Mouse (Mus musculus): ENCODE data around the gene Srebf1. TPM values are rescaled to one million over a fixed set of nuclear protein-coding genes. Genes with fewer than 3 reads are reported as not detected.

Srebf1 gene
- polyA plus RNA-seq, 1 experiment, result 64.1 TPM

DNA sequence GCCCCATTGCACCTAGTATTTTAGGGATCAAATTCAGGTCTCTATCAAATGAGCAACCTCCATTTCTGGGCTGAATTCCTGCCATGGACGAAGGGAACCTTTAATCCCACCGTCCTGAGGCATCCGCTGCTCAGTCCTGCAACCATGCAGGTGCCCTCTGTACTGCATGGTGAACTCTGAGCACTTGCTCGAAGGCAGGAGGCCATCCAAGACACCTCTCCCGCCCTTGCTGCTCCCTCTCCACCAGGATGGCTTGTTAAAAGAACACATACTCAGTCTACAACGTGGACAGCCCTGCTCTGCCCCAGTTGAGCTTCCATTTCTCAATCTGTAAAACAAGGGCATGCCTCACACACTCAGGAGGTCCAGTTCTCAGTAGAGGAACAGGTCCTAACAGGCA is 14.2 kb downstream of the Srebf1 start:
- no peak for TF ChIP-seq CTCF (IDR thresholded peaks at IDR 0.05; ENCODE audit: control insufficient read depth, insufficient read depth, insufficient read length)
- no peak for TF ChIP-seq MAX (IDR thresholded peaks at IDR 0.05)
- no peak for TF ChIP-seq FOSL1 (IDR thresholded peaks at IDR 0.05; ENCODE audit: insufficient read depth, low read length, poor library complexity, severe bottlenecking)
- no peak for TF ChIP-seq USF1 (IDR thresholded peaks at IDR 0.05; ENCODE audit: low read depth)
- TF ChIP-seq CEBPB (IDR thresholded peaks at IDR 0.05; ENCODE audit: low read depth), result no peak
- no peak for TF ChIP-seq MYOD1 (IDR thresholded peaks at IDR 0.05; ENCODE audit: control insufficient read depth, insufficient read length, low read depth)
- TF ChIP-seq MYOG (IDR thresholded peaks at IDR 0.05; ENCODE audit: control insufficient read depth, extremely low read depth, insufficient read length), result no peak
- Histone ChIP-seq H3ac (ENCODE audit: control insufficient read depth, insufficient read length, low read depth) (no peak overlapping the region), H3K79me3 (ENCODE audit: low read depth) (peaks cover 38% of the 10 kb centered on the region), H3K4me3 (ENCODE audit: insufficient read depth, poor library complexity, severe bottlenecking) (no peak overlapping the region), H3K79me2 (ENCODE audit: control insufficient read depth, insufficient read depth) (peaks cover 73% of the 10 kb centered on the region), H3K36me3 (ENCODE audit: control insufficient read depth, insufficient read depth) (peaks cover 37% of the 10 kb centered on the region), H3K27me3 (ENCODE audit: control insufficient read depth, insufficient read depth, insufficient read length) (no peaks in the 10 kb centered on the region)

GRCm38 (mm10) chr11:60206207-60206606 is 16.2 kb downstream of the Srebf1 start:
- peaks cover 48% of the 10 kb centered on the region for H3K36me3 ChIP-seq (ENCODE audit: control insufficient read depth, insufficient read depth)
- TF ChIP-seq MAX (IDR thresholded peaks at IDR 0.05), result no peak
- no peak for TF ChIP-seq FOSL1 (IDR thresholded peaks at IDR 0.05; ENCODE audit: insufficient read depth, low read length, poor library complexity, severe bottlenecking)
- no peak for TF ChIP-seq MYOD1 (IDR thresholded peaks at IDR 0.05; ENCODE audit: control insufficient read depth, insufficient read length, low read depth)
- TF ChIP-seq CTCF (IDR thresholded peaks at IDR 0.05; ENCODE audit: control insufficient read depth, insufficient read depth, insufficient read length), result no peak
- TF ChIP-seq MYOG (IDR thresholded peaks at IDR 0.05; ENCODE audit: control insufficient read depth, extremely low read depth, insufficient read length), result no peak
- no peak for TF ChIP-seq USF1 (IDR thresholded peaks at IDR 0.05; ENCODE audit: low read depth)
- TF ChIP-seq CEBPB (IDR thresholded peaks at IDR 0.05; ENCODE audit: low read depth), result no peak
- no peak overlapping the region for H3ac ChIP-seq (ENCODE audit: control insufficient read depth, insufficient read length, low read depth)
- H3K4me3 ChIP-seq (ENCODE audit: insufficient read depth, poor library complexity, severe bottlenecking), result no peak overlapping the region
- peaks cover 53% of the 10 kb centered on the region for H3K79me2 ChIP-seq (ENCODE audit: control insufficient read depth, insufficient read depth)
- peaks cover 34% of the 10 kb centered on the region for H3K79me3 ChIP-seq (ENCODE audit: low read depth)
- H3K27me3 ChIP-seq (ENCODE audit: control insufficient read depth, insufficient read depth, insufficient read length), result no peaks in the 10 kb centered on the region

GRCm38 (mm10) chr11:60205026-60205425 is 17.4 kb downstream of the Srebf1 start:
- no peak overlapping the region for H3ac ChIP-seq (ENCODE audit: control insufficient read depth, insufficient read length, low read depth)
- peaks cover 56% of the 10 kb centered on the region for H3K36me3 ChIP-seq (ENCODE audit: control insufficient read depth, insufficient read depth)
- peaks cover 41% of the 10 kb centered on the region for H3K79me2 ChIP-seq (ENCODE audit: control insufficient read depth, insufficient read depth)
- H3K4me3 ChIP-seq (ENCODE audit: insufficient read depth, poor library complexity, severe bottlenecking), result no peak overlapping the region
- peaks cover 30% of the 10 kb centered on the region for H3K79me3 ChIP-seq (ENCODE audit: low read depth)
- TF ChIP-seq CTCF (IDR thresholded peaks at IDR 0.05; ENCODE audit: control insufficient read depth, insufficient read depth, insufficient read length), result no peak
- TF ChIP-seq MYOG (IDR thresholded peaks at IDR 0.05; ENCODE audit: control insufficient read depth, extremely low read depth, insufficient read length), result no peak
- no peak for TF ChIP-seq FOSL1 (IDR thresholded peaks at IDR 0.05; ENCODE audit: insufficient read depth, low read length, poor library complexity, severe bottlenecking)
- no peak for TF ChIP-seq MAX (IDR thresholded peaks at IDR 0.05)
- no peak for TF ChIP-seq CEBPB (IDR thresholded peaks at IDR 0.05; ENCODE audit: low read depth)
- no peak for TF ChIP-seq MYOD1 (IDR thresholded peaks at IDR 0.05; ENCODE audit: control insufficient read depth, insufficient read length, low read depth)
- TF ChIP-seq USF1 (IDR thresholded peaks at IDR 0.05; ENCODE audit: low read depth), result no peak
- H3K27me3 ChIP-seq (ENCODE audit: control insufficient read depth, insufficient read depth, insufficient read length), result no peaks in the 10 kb centered on the region

- no peak for TF ChIP-seq USF1 (IDR thresholded peaks at IDR 0.05; ENCODE audit: low read depth)
- TF ChIP-seq FOSL1 (IDR thresholded peaks at IDR 0.05; ENCODE audit: insufficient read depth, low read length, poor library complexity, severe bottlenecking), result no peak
- TF ChIP-seq MYOD1 (IDR thresholded peaks at IDR 0.05; ENCODE audit: control insufficient read depth, insufficient read length, low read depth), result no peak
- TF ChIP-seq CTCF (IDR thresholded peaks at IDR 0.05; ENCODE audit: control insufficient read depth, insufficient read depth, insufficient read length), result no peak
- TF ChIP-seq CEBPB (IDR thresholded peaks at IDR 0.05; ENCODE audit: low read depth), result no peak
- no peak for TF ChIP-seq MYOG (IDR thresholded peaks at IDR 0.05; ENCODE audit: control insufficient read depth, extremely low read depth, insufficient read length)
- TF ChIP-seq MAX (IDR thresholded peaks at IDR 0.05), result no peak
- H3K36me3 ChIP-seq (ENCODE audit: control insufficient read depth, insufficient read depth), result peaks cover 67% of the 10 kb centered on the region
Measured at GRCm38 (mm10) chr11:60202710-60203638, 19.4 kb downstream of the Srebf1 start.

GRCm38 (mm10) chr11:60200384-60200783 is 22.0 kb downstream of the Srebf1 start:
- peaks cover 65% of the 10 kb centered on the region for H3K36me3 ChIP-seq (ENCODE audit: control insufficient read depth, insufficient read depth)

More at GRCm38 (mm10) chr11:60202710-60203638, 19.4 kb downstream of the Srebf1 start:
- Histone ChIP-seq H3K4me3 (ENCODE audit: insufficient read depth, poor library complexity, severe bottlenecking) (no peak overlapping the region), H3ac (ENCODE audit: control insufficient read depth, insufficient read length, low read depth) (no peak overlapping the region), H3K79me2 (ENCODE audit: control insufficient read depth, insufficient read depth) (peaks cover 21% of the 10 kb centered on the region), H3K79me3 (ENCODE audit: low read depth) (peaks cover 10% of the 10 kb centered on the region), H3K27me3 (ENCODE audit: control insufficient read depth, insufficient read depth, insufficient read length) (no peaks in the 10 kb centered on the region)

More at GRCm38 (mm10) chr11:60200384-60200783, 22.0 kb downstream of the Srebf1 start:
- no peaks in the 10 kb centered on the region for H3K27me3 ChIP-seq (ENCODE audit: control insufficient read depth, insufficient read depth, insufficient read length)
- H3K79me2 ChIP-seq (ENCODE audit: control insufficient read depth, insufficient read depth), result no peaks in the 10 kb centered on the region
- no peak overlapping the region for H3K4me3 ChIP-seq (ENCODE audit: insufficient read depth, poor library complexity, severe bottlenecking)
- no peak for TF ChIP-seq MYOD1 (IDR thresholded peaks at IDR 0.05; ENCODE audit: control insufficient read depth, insufficient read length, low read depth)
- TF ChIP-seq MYOG (IDR thresholded peaks at IDR 0.05; ENCODE audit: control insufficient read depth, extremely low read depth, insufficient read length), result no peak
- no peak for TF ChIP-seq CTCF (IDR thresholded peaks at IDR 0.05; ENCODE audit: control insufficient read depth, insufficient read depth, insufficient read length)
- TF ChIP-seq FOSL1 (IDR thresholded peaks at IDR 0.05; ENCODE audit: insufficient read depth, low read length, poor library complexity, severe bottlenecking), result no peak
- no peak for TF ChIP-seq USF1 (IDR thresholded peaks at IDR 0.05; ENCODE audit: low read depth)
- TF ChIP-seq CEBPB (IDR thresholded peaks at IDR 0.05; ENCODE audit: low read depth), result no peak
- TF ChIP-seq MAX (IDR thresholded peaks at IDR 0.05), result no peak
- H3ac ChIP-seq (ENCODE audit: control insufficient read depth, insufficient read length, low read depth), result no peak overlapping the region
- H3K79me3 ChIP-seq (ENCODE audit: low read depth), result no peaks in the 10 kb centered on the region

All from C2C12 (cell line).